Mouse (Mus musculus): ENCODE data around the gene Spint5. TPM values are rescaled to one million over a fixed set of nuclear protein-coding genes. Genes with fewer than 3 reads are reported as not detected.

The Spint5 gene
- total and polyA plus RNA-seq, 3 experiments, result 1.4 TPM; not detected in 2

- TF ChIP-seq MAZ (IDR thresholded peaks at IDR 0.05; ENCODE audit: low read depth, low read length) (no peak), MAX (IDR thresholded peaks at IDR 0.05; ENCODE audit: low read length) (no peak)
Measured at GRCm38 (mm10) chr2:164761502-164761901, 46.4 kb downstream of the Spint5 start (continued).

GRCm38 (mm10) chr2:164761971-164762370 lies 46.9 kb downstream of the Spint5 start:
- no peak overlapping the region for H3K9ac ChIP-seq (ENCODE audit: insufficient read depth, low read depth)
- no peak overlapping the region for H3K4me3 ChIP-seq (replicated peaks in 1 of 3; ENCODE audit: low read depth in 2 of 3, low read length in 2 of 3, poor library complexity in 1 of 3)
- DNase-seq (ENCODE audit: extremely low read depth), result no peak
- no peak overlapping the region for H3K4me2 ChIP-seq (ENCODE audit: insufficient read depth, low read depth, poor library complexity, severe bottlenecking)
- H3K36me3 ChIP-seq (replicated peaks in 1 of 2; ENCODE audit: control insufficient read depth in 1 of 2, insufficient read depth in 1 of 2, low read length in 1 of 2), result peaks cover 76 to 92% of the 10 kb centered on the region in 2 experiments
- in situ Hi-C loops (cut with MboI; ENCODE audit: low pct_ligation_motif_present, low pct_unique_long_range_greater_than_20kb, low sequenced_read_pairs) (no loop called here), dilution Hi-C loops (cut with MboI; ENCODE audit: extremely low pct_ligation_motif_present, extremely low pct_unique_long_range_greater_than_20kb, low sequenced_read_pairs) (no loop called here)
- H3K4me1 ChIP-seq (ENCODE audit: control insufficient read depth in 1 of 2, insufficient read depth in 2 of 2), result peaks cover 0 to 18% of the 10 kb centered on the region in 2 experiments; a peak in 3 of 4 replicates
- no peaks in the 10 kb centered on the region for H3K27me3 ChIP-seq (replicated peaks)
- TF ChIP-seq PAX5 (IDR thresholded peaks at IDR 0.05; ENCODE audit: low read length) (no peak), ELF1 (IDR thresholded peaks at IDR 0.05; ENCODE audit: low read depth, low read length) (no peak), MAZ (IDR thresholded peaks at IDR 0.05; ENCODE audit: low read depth, low read length) (no peak), GABPA (IDR thresholded peaks at IDR 0.05; ENCODE audit: insufficient replicate concordance, low read depth, low read length) (no peak), TCF12 (IDR thresholded peaks at IDR 0.05; ENCODE audit: low read depth, low read length) (no peak), POLR2A (IDR thresholded peaks at IDR 0.05; ENCODE audit: low read depth, low read length) (no peak), MYC (IDR thresholded peaks at IDR 0.05; ENCODE audit: low read depth, low read length) (no peak), JUND (conservative IDR thresholded peaks at IDR 0.05; ENCODE audit: low read depth, low read length) (no peak), NRF1 (IDR thresholded peaks at IDR 0.05; ENCODE audit: low read depth, low read length) (no peak), IRF4 (IDR thresholded peaks at IDR 0.05; ENCODE audit: low read depth, low read length) (no peak), ZC3H11A (IDR thresholded peaks at IDR 0.05; ENCODE audit: low read depth, low read length) (no peak), SIN3A (IDR thresholded peaks at IDR 0.05; ENCODE audit: low read length) (no peak), MXI1 (IDR thresholded peaks at IDR 0.05; ENCODE audit: low read depth, low read length) (no peak), RAD21 (IDR thresholded peaks at IDR 0.05; ENCODE audit: low read depth, low read length) (no peak), MAFK (IDR thresholded peaks at IDR 0.05; ENCODE audit: insufficient replicate concordance, low read length) (no peak), NELFE (IDR thresholded peaks at IDR 0.05; ENCODE audit: low read depth, low read length) (no peak), JUN (IDR thresholded peaks at IDR 0.05; ENCODE audit: insufficient read depth, low read depth, low read length) (no peak), POLR2AphosphoS2 (IDR thresholded peaks at IDR 0.05; ENCODE audit: low read depth, low read length) (no peak), USF2 (conservative IDR thresholded peaks at IDR 0.05; ENCODE audit: low read depth, low read length) (no peak), ZMIZ1 (IDR thresholded peaks at IDR 0.05; ENCODE audit: low read depth, low read length) (no peak)
- no peaks in the 10 kb centered on the region for H3K9me3 ChIP-seq (replicated peaks; ENCODE audit: low read length)
- H3K79me2 ChIP-seq (replicated peaks; ENCODE audit: control insufficient read depth, extremely low read depth, insufficient read depth, poor library complexity, severe bottlenecking), result no peaks in the 10 kb centered on the region
- H3K27ac ChIP-seq (ENCODE audit: insufficient read depth, low read depth), result no peak overlapping the region
